Mouse (Mus musculus) hindbrain, embryonic 16.5 days (tissue): ENCODE data around the gene Slamf1. TPM values are rescaled to one million over a fixed set of nuclear protein-coding genes. Genes with fewer than 3 reads are reported as not detected.

Experiments
- ATAC-seq: fragments of 200-750 bp; cut with Nextera tagmentation; 2 replicates; pipeline ENCODE4 v1.8.0; 2017; ENCODE audit warnings: moderate TSS enrichment, moderate library complexity
- H3K27ac ChIP-seq: fragments of 300-500 bp; sonication (generic); 2 replicates; pipeline ENCODE4 v1.5.1; 2014; ENCODE audit warnings: low read depth, mild to moderate bottlenecking, control low read depth, low read length, moderate library complexity
- H3K27me3 ChIP-seq: fragments of 300-500 bp; sonication (generic); replicated peaks from 2 replicates; pipeline ENCODE4 v1.6.1; 2014; ENCODE audit warnings: low read length; ENCODE audit not compliant: control insufficient read depth, insufficient read depth
- H3K36me3 ChIP-seq: fragments of 300-500 bp; sonication (generic); 2 replicates; pipeline ENCODE4 v1.6.1; 2014; ENCODE audit warnings: mild to moderate bottlenecking, low read length, moderate library complexity, mixed read lengths; ENCODE audit not compliant: control insufficient read depth, insufficient read depth
- H3K4me1 ChIP-seq: fragments of 300-500 bp; sonication (generic); 2 replicates; pipeline ENCODE4 v1.6.1; 2014; ENCODE audit warnings: low read depth, low read length; ENCODE audit not compliant: control insufficient read depth, insufficient read depth
- H3K4me2 ChIP-seq: fragments of 300-500 bp; sonication (generic); 2 replicates; pipeline ENCODE4 v1.6.1; 2014; ENCODE audit warnings: mild to moderate bottlenecking, low read length, control low read depth, moderate library complexity
- H3K4me3 ChIP-seq: fragments of 300-500 bp; sonication (generic); 2 replicates; pipeline ENCODE4 v1.5.1; 2014; ENCODE audit warnings: mild to moderate bottlenecking, low read length, control low read depth, moderate library complexity
- H3K9ac ChIP-seq: fragments of 300-500 bp; sonication (generic); 2 replicates; pipeline ENCODE4 v1.6.1; 2014; ENCODE audit warnings: low read depth, mild to moderate bottlenecking, control low read depth, low read length, moderate library complexity
- H3K9me3 ChIP-seq: fragments of 300-500 bp; sonication (generic); 2 replicates; pipeline ENCODE4 v1.6.1; 2014; ENCODE audit warnings: mild to moderate bottlenecking, low read length, moderate library complexity; ENCODE audit not compliant: control insufficient read depth
- WGBS: fragments of 180-500 bp; shearing (Covaris S2); extraction: QIAGEN DNeasy Blood & Tissue Kit; methylation state at CpG from one replicate; pipeline ENCODE4 v1.1.7; 2014; 5-methylcytosine and 5-hydroxymethylcytosine counted together
- polyA plus RNA-seq: library from polyadenylated mRNA; unstranded; fragments of >200 nt; fragmentation: Nextera tagmentation; extraction: Ambion mirVana; gene quantifications from 2 replicates; pipeline ENCODE4 v1.2.1, GENCODE M21; 2015

Slamf1 gene
- polyA plus RNA-seq, 1 experiment from 2014 or later, result 0.28 TPM

- Histone ChIP-seq H3K36me3 (no peaks in the 10 kb centered on the region), H3K27me3 (no peaks in the 10 kb centered on the region), H3K4me1 (no peaks in the 10 kb centered on the region), H3K9me3 (no peaks in the 10 kb centered on the region), H3K4me3 (no peak overlapping the region), H3K27ac (no peak overlapping the region), H3K4me2 (0 out of 2 replicates have a peak overlapping the region, but pooled peaks have one; percentile 18), H3K9ac (no peak overlapping the region)
- peak; percentile 58; the same call in 1 of the 2 replicates for ATAC-seq
- WGBS, result 52% methylated on average over 11 of the region's 11 CpGs
Measured at GRCm38 (mm10) chr1:171774678-171775077, 7.8 kb downstream of the Slamf1 start.

- WGBS, result 82% methylated on average over 4 of the region's 4 CpGs
- Histone ChIP-seq H3K27ac (no peak overlapping the region), H3K9ac (no peak overlapping the region), H3K27me3 (no peaks in the 10 kb centered on the region), H3K36me3 (no peaks in the 10 kb centered on the region), H3K4me3 (no peak overlapping the region), H3K9me3 (no peaks in the 10 kb centered on the region), H3K4me1 (no peaks in the 10 kb centered on the region), H3K4me2 (no peak overlapping the region)
- ATAC-seq, result no peak
Measured at GRCm38 (mm10) chr1:171775781-171776180, 8.9 kb downstream of the Slamf1 start.

GRCm38 (mm10) chr1:171777026-171777425 lies 10.1 kb downstream of the Slamf1 start:
- Histone ChIP-seq H3K36me3 (no peaks in the 10 kb centered on the region), H3K9ac (no peak overlapping the region), H3K4me1 (no peaks in the 10 kb centered on the region), H3K27ac (no peak overlapping the region), H3K27me3 (no peaks in the 10 kb centered on the region), H3K4me2 (no peak overlapping the region), H3K4me3 (no peak overlapping the region), H3K9me3 (no peaks in the 10 kb centered on the region)
- 65% methylated on average over 7 of the region's 7 CpGs for WGBS
- ATAC-seq, result no peak

- Histone ChIP-seq H3K4me1 (no peaks in the 10 kb centered on the region), H3K4me2 (no peak overlapping the region), H3K36me3 (no peaks in the 10 kb centered on the region), H3K27ac (no peak overlapping the region), H3K9ac (no peak overlapping the region), H3K27me3 (no peaks in the 10 kb centered on the region), H3K4me3 (no peak overlapping the region), H3K9me3 (no peaks in the 10 kb centered on the region)
- no peak for ATAC-seq
- WGBS, result 85% methylated on average over 5 of the region's 5 CpGs
Measured at GRCm38 (mm10) chr1:171782287-171782915, 15.5 kb downstream of the Slamf1 start.

GRCm38 (mm10) chr1:171785871-171786270 lies 18.9 kb downstream of the Slamf1 start:
- Histone ChIP-seq H3K9me3 (no peaks in the 10 kb centered on the region), H3K27me3 (no peaks in the 10 kb centered on the region), H3K36me3 (no peaks in the 10 kb centered on the region), H3K4me2 (no peak overlapping the region), H3K4me3 (no peak overlapping the region), H3K27ac (no peak overlapping the region), H3K4me1 (no peaks in the 10 kb centered on the region), H3K9ac (no peak overlapping the region)
- 91% methylated on average over 1 of the region's 1 CpGs for WGBS
- no peak for ATAC-seq

GRCm38 (mm10) chr1:171787281-171788015 lies 20.5 kb downstream of the Slamf1 start:
- no peaks in the 10 kb centered on the region for H3K4me1 ChIP-seq
- no peak overlapping the region for H3K27ac ChIP-seq
- H3K4me3 ChIP-seq, result no peak overlapping the region
- WGBS, result 74% methylated on average over 6 of the region's 6 CpGs
- ATAC-seq, result no peak
- H3K4me2 ChIP-seq, result no peak overlapping the region
- H3K36me3 ChIP-seq, result no peaks in the 10 kb centered on the region
- H3K9ac ChIP-seq, result no peak overlapping the region
- H3K27me3 ChIP-seq, result no peaks in the 10 kb centered on the region
- no peaks in the 10 kb centered on the region for H3K9me3 ChIP-seq

- Histone ChIP-seq H3K4me3 (no peak overlapping the region), H3K9me3 (no peaks in the 10 kb centered on the region), H3K4me1 (no peaks in the 10 kb centered on the region), H3K36me3 (no peaks in the 10 kb centered on the region), H3K27me3 (no peaks in the 10 kb centered on the region), H3K4me2 (no peak overlapping the region), H3K27ac (no peak overlapping the region), H3K9ac (no peak overlapping the region)
- ATAC-seq, result no peak
- WGBS, result 95% methylated on average over 12 of the region's 12 CpGs
Measured at GRCm38 (mm10) chr1:171788461-171789283, 21.7 kb downstream of the Slamf1 start.

- Histone ChIP-seq H3K4me1 (no peaks in the 10 kb centered on the region), H3K4me3 (no peak overlapping the region), H3K27me3 (no peaks in the 10 kb centered on the region), H3K36me3 (no peaks in the 10 kb centered on the region), H3K27ac (no peak overlapping the region), H3K4me2 (no peak overlapping the region), H3K9ac (no peak overlapping the region), H3K9me3 (no peaks in the 10 kb centered on the region)
- ATAC-seq, result no peak
- 88% methylated on average over 3 of the region's 3 CpGs for WGBS
Measured at GRCm38 (mm10) chr1:171789407-171789806, 22.5 kb downstream of the Slamf1 start.

GRCm38 (mm10) chr1:171791491-171791890 lies 24.6 kb downstream of the Slamf1 start:
- no peak overlapping the region for H3K4me3 ChIP-seq

More at GRCm38 (mm10) chr1:171791491-171791890, 24.6 kb downstream of the Slamf1 start:
- H3K4me1 ChIP-seq, result no peaks in the 10 kb centered on the region
- H3K9me3 ChIP-seq, result no peaks in the 10 kb centered on the region
- ATAC-seq, result no peak
- no peak overlapping the region for H3K4me2 ChIP-seq
- H3K27ac ChIP-seq, result no peak overlapping the region
- 87% methylated on average over 3 of the region's 3 CpGs for WGBS
- H3K27me3 ChIP-seq, result no peaks in the 10 kb centered on the region
- no peaks in the 10 kb centered on the region for H3K36me3 ChIP-seq
- no peak overlapping the region for H3K9ac ChIP-seq
